Mouse (Mus musculus) left cerebral cortex, adult 9 months (tissue): ENCODE measurements around the gene Olfr449.

Source experiments
- DNase-seq, 2 experiments: peaks; one replicate each; pipeline ENCODE4 v3.0.0; 2022; ENCODE audit warnings: low spot score in 2 of 2

The Olfr449 gene

GRCm38 (mm10) chr6:42834084-42834483 is at the start of gene Olfr449:
TSS of gene Olfr449 (plus strand) at chr6:42834384.
- no peak for DNase-seq

- no peak for DNase-seq
These were observed 49.4 kb upstream of the Olfr449 start, which contains the start of gene Olfr452 for GRCm38 (mm10) chr6:42784793-42785192. TSS of gene Olfr452 (plus strand) at chr6:42785093.

DNA sequence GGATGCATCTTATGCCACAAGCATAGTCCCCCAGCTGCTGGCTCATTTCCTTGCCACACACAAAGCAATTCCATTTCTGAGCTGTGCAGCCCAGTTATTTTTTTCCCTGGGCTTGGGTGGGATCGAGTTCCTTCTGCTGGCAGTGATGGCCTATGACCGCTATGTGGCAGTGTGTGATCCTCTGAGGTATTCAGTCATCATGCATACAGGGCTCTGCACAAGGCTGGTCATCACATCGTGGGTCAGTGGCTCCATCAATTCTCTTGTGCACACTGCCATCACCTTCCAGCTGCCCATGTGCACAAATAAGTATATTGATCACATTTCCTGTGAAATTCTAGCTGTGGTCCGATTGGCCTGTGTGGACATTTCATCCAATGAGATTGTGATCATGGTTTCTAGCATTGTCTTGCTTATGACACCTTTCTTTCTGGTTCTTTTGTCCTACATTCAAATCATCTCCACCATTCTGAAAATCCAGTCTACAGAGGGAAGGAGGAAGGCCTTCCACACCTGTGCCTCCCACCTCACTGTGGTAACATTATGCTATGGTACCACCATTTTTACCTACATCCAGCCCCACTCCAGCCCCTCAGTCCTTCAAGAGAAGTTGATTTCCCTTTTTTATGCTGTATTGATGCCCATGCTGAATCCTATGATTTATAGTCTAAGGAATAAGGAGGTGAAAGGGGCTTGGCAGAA is 43.8 kb upstream of the Olfr449 start:
- no peak for DNase-seq

DNA sequence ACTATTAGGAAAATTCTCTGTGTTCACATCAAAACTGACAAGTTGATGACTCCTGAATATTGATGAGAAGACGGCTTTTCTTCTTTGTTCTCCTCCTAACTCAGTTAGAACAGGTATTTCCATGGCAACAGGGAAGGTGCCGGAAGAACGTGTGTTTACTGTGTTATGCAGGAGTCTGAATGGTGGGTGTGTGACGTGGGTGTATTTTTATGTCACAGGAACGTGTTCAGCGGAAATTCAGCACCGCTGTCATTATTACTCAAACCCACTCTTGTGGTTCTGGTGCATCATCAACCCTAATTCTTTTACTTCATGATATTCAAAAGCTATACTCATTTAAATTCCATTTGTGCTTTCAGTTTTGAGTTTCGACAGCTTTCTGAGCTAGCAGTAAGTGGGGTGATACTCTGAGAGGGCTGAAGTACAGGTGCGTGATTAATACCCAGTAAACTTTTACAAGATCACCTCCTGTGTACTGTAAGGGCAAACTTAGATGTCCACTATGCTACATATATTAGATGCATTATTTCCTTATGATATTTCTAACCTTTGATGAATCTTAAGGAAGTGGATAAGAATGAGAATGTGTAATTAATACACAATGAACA is 43.1 kb upstream of the Olfr449 start:
- DNase-seq: peak; percentile 12 to 42

- DNase-seq: no peak
These were observed 39.2 kb upstream of the Olfr449 start for GRCm38 (mm10) chr6:42794982-42795381.

DNA sequence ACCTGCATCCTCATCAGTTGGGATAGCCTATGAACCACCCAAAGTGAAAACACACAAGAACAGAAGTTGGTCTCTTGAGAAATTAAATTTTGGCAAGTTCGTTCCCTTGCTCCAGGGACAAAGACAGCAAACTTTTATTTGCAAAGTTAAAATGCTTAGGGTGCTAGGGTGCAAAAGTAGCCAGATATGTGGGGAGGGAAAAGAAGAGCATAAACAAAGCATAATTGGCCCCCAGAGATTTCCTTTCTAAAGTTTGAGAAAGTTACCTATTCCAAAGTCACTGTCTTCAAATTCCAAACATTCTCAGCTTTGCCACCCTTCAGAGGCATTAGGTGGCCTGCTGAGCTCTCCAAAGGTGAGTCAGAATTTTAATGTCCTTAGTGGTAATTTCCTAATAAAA is 22.5 kb upstream of the Olfr449 start, which contains the start of gene Olfr450:
Olfr450 (plus strand) TSS at position 301 of the 400 bp plus-strand sequence.
- DNase-seq: no peak

- DNase-seq: peak in 1 of 2 experiments; percentile 68
These were observed 26.1 kb downstream of the Olfr449 start for GRCm38 (mm10) chr6:42860222-42860819.

GRCm38 (mm10) chr6:42869695-42870094 is 35.5 kb downstream of the Olfr449 start:
- DNase-seq: no peak

DNA sequence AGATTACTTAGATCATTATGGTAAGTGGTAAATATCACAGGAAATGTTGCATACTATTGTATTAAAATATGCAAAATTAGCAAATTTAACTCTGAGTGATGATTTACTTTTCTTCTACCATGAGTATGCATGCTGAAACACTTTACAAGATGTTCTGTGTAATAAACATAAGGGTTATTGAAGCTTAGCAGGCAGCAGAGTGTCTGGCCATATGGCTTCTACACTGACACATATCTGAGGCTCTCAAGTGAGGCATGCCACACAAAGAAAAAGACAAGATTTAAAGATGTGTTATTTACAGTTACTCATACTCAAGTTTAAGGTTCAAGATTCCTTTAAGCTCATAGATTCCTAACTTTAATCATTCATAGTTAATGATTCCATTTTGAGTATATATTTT is 42.1 kb downstream of the Olfr449 start:
- DNase-seq: no peak
